Mouse (Mus musculus) Muller cell, postnatal 12 days (primary cell): ENCODE data around the gene Gm15293.
"Not testable (repeated sequence)": the region's sequence is repeated elsewhere in the genome, so short reads cannot be mapped to it uniquely, and the experiment has no call there.

Experiments
- DNase-seq: peaks from one replicate; pipeline ENCODE4 v3.0.0-alpha.2; 2015; ENCODE audit errors: inconsistent ontology term

Gene Gm15293

DNA sequence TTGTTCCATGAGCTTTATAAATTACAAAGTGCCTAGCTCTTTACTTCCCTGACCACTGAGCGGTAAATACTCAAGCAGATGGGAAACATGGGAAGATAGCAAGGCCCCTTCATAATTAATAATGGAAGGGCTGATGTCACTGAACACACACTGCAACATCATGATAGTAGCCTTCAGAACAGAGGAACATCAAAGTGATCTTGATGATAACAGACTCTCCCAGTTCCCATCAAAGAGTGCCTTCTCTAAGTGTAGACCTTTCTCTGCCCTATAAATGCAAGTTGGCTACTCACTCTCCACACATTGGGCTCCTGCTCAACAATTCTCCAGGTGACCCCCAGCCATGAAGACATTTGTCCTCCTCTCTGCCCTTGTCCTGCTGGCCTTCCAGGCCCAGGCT is at the start of gene Gm15293:
Gm15293 (plus strand) TSS at position 301 of the 400 bp plus-strand sequence.
- not testable (repeated sequence) for DNase-seq

DNA sequence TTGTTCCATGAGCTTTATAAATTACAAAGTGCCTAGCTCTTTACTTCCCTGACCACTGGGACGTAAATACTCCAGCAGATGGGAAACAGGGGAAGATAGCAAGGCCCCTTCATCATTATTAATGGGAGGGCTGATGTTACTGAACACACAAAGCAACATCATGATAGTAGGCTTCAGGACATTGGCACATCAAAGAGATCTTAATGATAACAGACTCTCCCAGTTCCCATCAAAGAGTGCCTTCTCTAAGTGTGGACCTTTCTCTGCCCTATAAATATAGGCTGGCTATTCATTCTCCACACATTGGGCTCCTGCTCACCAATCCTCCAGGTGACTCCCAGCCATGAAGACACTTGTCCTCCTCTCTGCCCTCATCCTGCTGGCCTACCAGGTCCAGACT is 39.4 kb upstream of the Gm15293 start, which contains the start of gene Defa22:
Defa22 (plus strand) TSS at position 301 of the 400 bp plus-strand sequence.
- not testable (repeated sequence) for DNase-seq

DNA sequence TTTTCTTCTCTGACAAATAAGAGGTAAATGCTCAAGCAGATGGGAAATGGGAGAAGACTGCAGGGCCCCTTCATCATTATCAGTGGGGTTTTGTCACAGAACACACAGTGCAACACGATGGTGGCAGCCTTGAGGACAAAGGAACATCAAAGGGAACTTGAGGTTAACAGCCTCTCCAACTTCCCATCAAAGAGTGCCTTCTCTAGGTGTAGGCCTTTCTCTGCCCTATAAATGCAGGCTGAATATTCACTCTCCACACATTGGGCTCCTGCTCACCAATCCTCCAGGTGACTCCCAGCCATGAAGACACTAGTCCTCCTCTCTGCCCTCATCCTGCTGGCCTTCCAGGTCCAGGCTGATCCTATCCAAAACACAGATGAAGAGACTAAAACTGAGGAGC is 10.0 kb upstream of the Gm15293 start, which contains the start of gene Defa31:
Defa31 (plus strand) TSS at position 301 of the 400 bp plus-strand sequence.
- DNase-seq, result not testable (repeated sequence)
